Mouse (Mus musculus) 416B (cell line): Measurements from ENCODE around the gene Muc13.

Source experiments
- DNase-seq: peaks from one replicate; pipeline ENCODE4 v3.0.0; 2011; ENCODE audit warnings: low read depth

Gene Muc13

DNA sequence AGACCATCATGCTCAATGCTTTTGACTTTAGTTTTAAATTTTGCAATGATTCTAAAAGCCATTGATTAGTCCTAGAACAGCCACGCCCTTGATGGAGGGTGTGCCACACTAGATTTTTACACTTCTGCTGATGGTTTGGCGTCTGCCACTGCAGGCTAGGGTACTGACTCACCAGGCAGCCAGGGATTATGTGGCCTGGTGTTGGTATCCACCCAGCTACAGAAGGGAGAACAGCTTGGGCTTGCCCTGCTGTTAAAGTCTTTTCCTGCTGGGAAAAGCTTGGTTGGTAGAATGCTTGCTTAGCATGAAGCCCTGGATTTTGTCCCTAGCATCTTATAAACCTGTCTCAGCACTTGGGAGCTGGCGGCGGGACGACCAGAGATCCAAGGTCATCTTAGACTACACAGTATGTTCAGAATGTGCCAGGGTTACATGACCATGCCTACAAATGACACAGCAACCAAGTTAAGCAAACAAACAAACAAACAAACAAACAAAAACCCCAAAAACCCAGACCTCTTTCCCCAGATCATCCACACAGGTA lies 69.4 kb downstream of the Muc13 start:
- DNase-seq, result no peak
